Mouse (Mus musculus) right cerebral cortex, postnatal 10 days (tissue): ENCODE data around the gene Asb2.

ENCODE experiments used
- DNase-seq, 2 experiments: peaks; one replicate each; pipeline ENCODE4 v3.0.0; 2021; ENCODE audit warnings: low spot score in 2 of 2

Asb2 gene

DNA sequence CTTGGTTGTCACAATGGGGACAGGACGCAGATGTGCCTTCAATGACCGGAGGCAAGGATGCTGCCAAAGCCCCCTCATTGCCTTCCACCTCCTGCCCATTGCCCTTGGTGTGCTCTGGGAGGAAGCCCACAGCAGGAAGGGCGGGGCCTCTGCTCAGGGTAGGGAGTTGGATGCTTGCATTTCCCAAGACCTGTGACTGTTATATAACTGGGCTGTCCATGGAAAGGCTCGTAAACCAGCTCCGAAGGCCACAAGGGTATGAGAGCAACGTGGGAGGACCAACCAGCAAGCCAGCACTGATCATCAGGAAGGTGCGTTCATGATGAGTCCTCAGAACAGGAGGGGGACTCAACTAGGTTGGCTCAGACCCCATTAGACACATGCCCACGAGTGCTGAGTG lies 5.0 kb upstream of the Asb2 start:
- no peak for DNase-seq

- DNase-seq: no peak
Observed at GRCm38 (mm10) chr12:103358951-103359801, 3.4 kb upstream of the Asb2 start.

GRCm38 (mm10) chr12:103358216-103358615 lies 2.4 kb upstream of the Asb2 start:
- no peak for DNase-seq

DNA sequence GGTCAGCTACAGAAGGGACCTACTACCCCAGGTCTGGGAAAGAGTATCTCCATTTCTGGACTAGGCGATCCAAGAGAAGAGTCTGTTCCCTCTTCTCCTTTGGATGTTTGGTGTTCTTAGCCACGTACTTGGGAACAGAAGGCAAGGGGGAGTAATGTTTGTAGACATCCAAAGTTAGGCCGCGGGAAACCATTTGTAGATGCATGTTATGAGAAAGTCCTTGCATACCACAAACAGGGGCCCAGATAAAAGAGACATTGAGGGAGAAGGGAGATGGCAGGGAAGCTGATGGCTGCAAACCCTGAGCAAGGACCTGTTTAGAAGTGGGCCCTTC lies 581 bp upstream of the Asb2 start:
- DNase-seq: no peak

DNA sequence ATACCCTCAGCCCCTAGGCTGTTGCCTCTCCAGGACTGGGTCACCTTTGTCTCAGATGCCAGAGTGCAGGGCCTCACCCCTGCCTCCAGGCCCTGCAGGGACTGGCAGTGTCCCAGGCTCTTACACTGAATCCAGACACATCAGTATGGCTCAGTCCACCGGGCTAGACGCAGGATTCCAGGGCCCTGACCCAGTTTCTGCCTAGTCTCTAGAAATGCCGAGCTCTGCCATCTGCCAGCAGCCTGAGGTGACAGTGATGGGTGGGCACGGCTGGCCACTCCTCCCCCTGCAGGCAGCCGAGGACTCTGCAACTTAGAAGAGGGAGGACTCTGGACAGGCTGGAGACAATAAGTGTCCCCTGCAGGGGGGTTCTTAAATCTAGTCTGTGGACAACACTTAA lies 2.3 kb downstream of the Asb2 start:
- peak; percentile 65 to 80 for DNase-seq

DNA sequence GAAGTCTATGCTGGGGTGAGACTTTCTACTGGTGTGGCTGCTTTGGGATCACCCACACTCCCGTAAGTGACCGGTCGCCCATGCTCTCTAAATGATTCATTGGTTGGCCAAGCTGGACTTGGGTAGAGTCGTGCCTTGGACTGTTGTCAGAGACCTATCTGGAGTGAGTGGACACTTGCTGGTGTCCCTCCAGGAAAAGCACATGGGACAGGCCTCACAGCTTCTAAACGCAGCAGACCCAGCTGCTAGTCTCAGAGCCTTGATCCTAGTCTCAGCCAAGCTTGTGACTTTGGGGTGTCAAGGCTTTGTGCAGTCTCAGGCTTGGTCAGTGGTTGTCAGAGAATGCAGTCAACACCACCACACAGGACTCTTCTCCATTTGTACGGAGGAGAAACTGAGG lies 3.1 kb downstream of the Asb2 start:
- no peak for DNase-seq

DNA sequence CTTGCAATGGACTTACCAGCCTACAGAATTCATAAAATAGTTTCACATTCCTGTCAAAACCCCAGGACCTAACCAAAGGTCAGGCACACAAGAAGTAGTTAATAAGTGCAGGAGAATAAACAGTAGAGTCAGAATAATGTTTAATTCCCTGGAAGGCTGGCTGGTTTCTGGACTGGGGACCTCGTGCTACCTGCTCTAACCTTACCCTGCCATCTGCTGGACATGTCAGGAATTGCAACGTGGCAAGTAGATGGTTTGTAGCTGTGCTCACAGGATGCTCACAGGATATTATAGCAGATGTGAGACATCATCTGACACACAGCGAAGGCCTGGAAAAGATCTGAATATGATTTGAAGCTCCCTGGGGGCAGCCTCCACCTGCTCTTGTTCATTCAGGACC lies 7.3 kb downstream of the Asb2 start:
- peak; percentile 82 to 91 for DNase-seq

- no peak for DNase-seq
Observed at GRCm38 (mm10) chr12:103347406-103347805, 8.4 kb downstream of the Asb2 start.

GRCm38 (mm10) chr12:103346945-103347344 lies 8.9 kb downstream of the Asb2 start:
- DNase-seq: no peak

DNA sequence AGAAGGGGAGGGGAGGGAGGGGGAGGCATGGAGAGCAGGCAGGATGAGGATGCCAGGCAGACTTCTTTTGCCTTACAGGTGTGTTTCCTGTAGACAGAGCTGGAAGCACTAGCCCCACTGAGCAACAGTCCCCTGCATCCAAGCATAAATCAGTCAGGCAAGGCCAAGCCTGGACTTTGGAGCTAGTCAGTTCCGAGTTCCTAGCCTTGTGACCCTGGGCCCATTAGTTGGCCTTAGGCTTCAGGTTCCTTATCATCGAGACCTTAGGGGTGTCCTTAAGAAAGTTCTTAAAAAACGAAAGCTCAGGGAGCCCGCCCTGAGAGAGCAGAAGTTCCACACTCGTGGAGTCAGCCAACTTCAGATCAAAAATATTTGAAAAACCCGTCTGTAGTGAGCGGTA lies 10.9 kb downstream of the Asb2 start:
- DNase-seq: no peak

DNA sequence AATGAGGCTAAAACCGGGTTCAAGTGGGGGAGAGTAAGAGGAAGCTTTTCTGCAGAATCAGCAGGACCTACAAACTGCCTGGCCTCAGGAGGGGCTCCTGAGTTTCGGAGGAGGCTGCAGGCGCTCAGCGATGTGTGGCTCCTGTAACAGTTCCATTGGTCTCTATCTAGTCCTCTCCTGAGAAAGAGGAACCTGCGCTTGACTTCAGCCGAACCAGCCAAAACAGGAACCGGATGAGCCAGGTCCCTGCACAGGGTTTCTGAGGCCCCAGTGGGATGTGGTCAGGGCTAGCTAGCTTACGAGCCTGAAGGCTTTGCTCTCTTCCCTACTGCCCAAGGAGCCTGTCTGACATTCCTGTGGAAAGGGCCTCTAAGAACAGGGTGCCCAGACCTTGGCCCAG lies 12.3 kb downstream of the Asb2 start:
- peak; percentile 56 to 66 for DNase-seq

- no peak for DNase-seq
Observed at GRCm38 (mm10) chr12:103341212-103341611, 14.6 kb downstream of the Asb2 start.

GRCm38 (mm10) chr12:103338162-103338798 lies 17.5 kb downstream of the Asb2 start:
- DNase-seq: no peak

GRCm38 (mm10) chr12:103336766-103337165 lies 19.0 kb downstream of the Asb2 start:
- no peak for DNase-seq

GRCm38 (mm10) chr12:103333426-103333825 lies 22.4 kb downstream of the Asb2 start:
- no peak for DNase-seq

DNA sequence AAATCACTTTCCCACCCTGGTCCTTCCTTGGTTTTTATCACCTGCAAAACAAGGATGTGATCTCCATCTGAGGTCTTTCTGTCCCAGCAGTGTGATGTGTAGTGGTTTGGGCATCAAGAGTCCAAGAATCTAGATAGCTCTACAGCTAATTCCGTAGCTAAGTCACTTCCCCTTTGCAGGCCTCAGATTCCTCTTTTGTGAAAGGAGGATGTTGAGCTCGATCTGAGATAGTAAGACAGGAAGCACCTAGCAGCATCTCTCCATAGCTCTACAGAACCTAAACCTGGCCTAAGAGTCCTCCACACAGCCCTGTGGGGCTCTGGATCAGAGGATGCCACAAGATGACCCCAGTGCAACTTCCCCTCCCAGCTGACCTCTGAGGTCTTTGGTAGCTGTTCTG lies 22.9 kb downstream of the Asb2 start:
- DNase-seq: no peak

GRCm38 (mm10) chr12:103331491-103331890 lies 24.3 kb downstream of the Asb2 start:
- DNase-seq: no peak

- no peak for DNase-seq
Observed at GRCm38 (mm10) chr12:103328448-103329191, 27.2 kb downstream of the Asb2 start.

GRCm38 (mm10) chr12:103327107-103327506 lies 28.7 kb downstream of the Asb2 start:
- no peak for DNase-seq

DNA sequence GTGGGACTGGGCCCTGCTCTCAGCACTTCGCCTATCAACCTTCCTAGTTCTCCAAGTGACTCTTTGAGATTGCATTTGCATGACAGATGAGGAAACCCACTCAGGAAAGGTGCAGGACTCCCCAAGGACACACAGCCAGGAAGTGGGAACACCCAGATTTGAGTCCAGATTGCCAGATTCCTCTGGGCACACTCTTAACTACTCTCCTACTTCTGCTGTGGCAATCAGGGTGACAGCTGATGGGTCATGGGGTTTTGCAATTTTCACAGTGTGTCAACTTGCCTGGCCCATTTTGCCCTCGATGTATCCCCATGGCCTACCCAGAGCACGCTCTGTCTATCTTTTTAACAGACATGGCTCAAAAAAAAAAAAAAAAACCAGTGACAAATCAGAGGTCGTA lies 29.2 kb downstream of the Asb2 start:
- no peak for DNase-seq

DNA sequence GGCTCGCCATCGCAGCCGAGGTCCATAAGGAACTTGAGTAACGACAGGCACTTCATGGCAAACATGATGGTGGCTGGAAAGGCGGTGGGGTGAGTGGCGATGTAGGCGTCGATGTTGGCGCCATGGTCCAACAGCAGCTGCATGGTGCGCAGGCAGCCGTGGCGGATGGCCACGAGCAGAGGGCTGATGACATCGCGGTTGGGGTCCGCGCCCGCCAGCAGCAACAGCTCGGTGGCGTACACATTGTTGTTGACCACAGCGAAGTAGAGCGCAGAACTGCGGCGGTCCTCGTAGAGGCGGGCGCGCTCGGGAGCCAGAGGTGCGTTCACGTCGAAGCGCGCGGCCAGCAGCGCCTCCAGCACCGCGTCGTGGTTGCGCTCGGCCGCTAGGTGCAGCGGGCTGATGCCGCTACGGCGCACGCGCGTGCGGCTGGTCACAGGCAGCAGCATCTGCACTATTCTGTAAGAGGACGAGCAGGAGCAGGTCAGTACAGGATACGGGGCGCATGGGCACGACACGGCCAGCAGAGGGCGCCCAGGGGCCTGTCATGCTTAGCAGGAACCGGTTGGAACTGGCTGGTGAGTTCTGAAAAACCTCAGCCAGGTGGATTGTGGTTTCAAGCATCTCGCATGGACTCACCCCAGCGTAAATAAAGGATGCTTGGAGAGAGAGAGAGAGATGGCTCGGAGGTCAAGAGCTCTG lies 30.5 kb downstream of the Asb2 start:
- DNase-seq: peak; percentile 89 to 90

DNA sequence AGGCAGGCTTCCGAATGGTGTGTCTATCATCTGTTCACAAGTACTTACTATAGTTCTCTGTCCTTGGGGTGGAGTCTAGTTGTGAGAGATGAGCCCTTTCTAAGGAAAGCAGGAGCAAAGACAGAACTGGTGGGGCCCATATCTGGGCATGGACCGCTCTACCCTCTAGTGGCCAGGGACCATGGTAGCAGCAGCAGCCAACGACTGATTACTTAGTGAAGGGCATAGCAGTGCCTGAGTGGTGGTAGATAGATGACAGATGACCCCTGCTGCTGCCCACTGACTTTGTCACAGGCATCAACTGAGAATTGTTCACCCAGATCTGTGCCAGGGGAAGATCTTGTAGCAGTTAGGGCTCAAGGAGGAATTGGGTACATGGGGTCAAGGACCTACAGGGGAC lies 33.0 kb downstream of the Asb2 start:
- peak in 1 of 2 experiments; percentile 62 for DNase-seq
